Mouse (Mus musculus) small intestine, adult 2 months (tissue): ENCODE data around the gene Fbxl8.
"Not testable (repeated sequence)": the region's sequence is repeated elsewhere in the genome, so short reads cannot be mapped to it uniquely, and the experiment has no call there.

Experiments used
- CTCF ChIP-seq: fragments of 200-500 bp; IDR thresholded peaks from 2 replicates; pipeline ENCODE4 v1.5.1; 2012; ENCODE audit warnings: low read depth, mild to moderate bottlenecking, control low read depth, inconsistent platforms, low read length, moderate library complexity, mixed read lengths; ENCODE audit not compliant: insufficient replicate concordance, insufficient read length; ENCODE audit errors: extremely low read depth
- POLR2A ChIP-seq: fragments of 200-500 bp; IDR thresholded peaks from 2 replicates; pipeline ENCODE4 v1.6.1; 2012; ENCODE audit warnings: low read depth, mild to moderate bottlenecking, control low read depth, inconsistent platforms, low read length, moderate library complexity

- TF ChIP-seq POLR2A, CTCF: not testable (repeated sequence)
Observed at GRCm38 (mm10) chr8:105291364-105291763, 26.9 kb downstream of the Fbxl8 start.
